Mouse (Mus musculus) intestine, embryonic 14.5 days (tissue): ENCODE data around the gene Col18a1. TPM values are rescaled to one million over a fixed set of nuclear protein-coding genes. Genes with fewer than 3 reads are reported as not detected.

Experiments used
- ATAC-seq: fragments of 200-750 bp; cut with Nextera tagmentation; replicated peaks from 2 replicates; pipeline ENCODE4 v1.8.0; 2017; ENCODE audit warnings: low read depth, moderate number of reproducible peaks, moderate TSS enrichment, moderate library complexity; ENCODE audit not compliant: low FRiP score, low TSS enrichment
- DNase-seq: peaks from one replicate; pipeline ENCODE4 v3.0.0-alpha.2; 2018; ENCODE audit warnings: low spot score
- H3K27ac ChIP-seq: fragments of 300-500 bp; sonication (generic); 2 replicates; pipeline ENCODE4 v1.5.1; 2014; ENCODE audit warnings: low read depth, mild to moderate bottlenecking, control low read depth
- H3K27me3 ChIP-seq: fragments of 300-500 bp; sonication (generic); replicated peaks from 2 replicates; pipeline ENCODE4 v1.6.1; 2014; ENCODE audit warnings: low read length, control low read depth; ENCODE audit not compliant: control insufficient read depth, insufficient read depth
- H3K36me3 ChIP-seq: fragments of 300-500 bp; sonication (generic); 2 replicates; pipeline ENCODE4 v1.6.1; 2014; ENCODE audit warnings: low read length, control low read depth; ENCODE audit not compliant: control insufficient read depth, insufficient read depth
- H3K4me1 ChIP-seq: fragments of 300-500 bp; sonication (generic); replicated peaks from 2 replicates; pipeline ENCODE4 v1.6.1; 2014; ENCODE audit warnings: low read length, control low read depth, mixed read lengths; ENCODE audit not compliant: control insufficient read depth, insufficient read depth
- H3K4me2 ChIP-seq: fragments of 300-500 bp; sonication (generic); 2 replicates; pipeline ENCODE4 v1.6.1; 2014; ENCODE audit warnings: low read length
- H3K4me3 ChIP-seq: fragments of 300-500 bp; sonication (generic); 2 replicates; pipeline ENCODE4 v1.5.1; 2014; ENCODE audit warnings: low read depth, low read length, control low read depth, mixed read lengths
- H3K9ac ChIP-seq: fragments of 300-500 bp; sonication (generic); 2 replicates; pipeline ENCODE4 v1.6.1; 2014; ENCODE audit warnings: mild to moderate bottlenecking, low read length
- H3K9me3 ChIP-seq: fragments of 300-500 bp; sonication (generic); 2 replicates; pipeline ENCODE4 v1.6.1; 2016; ENCODE audit warnings: low read length, control low read depth; ENCODE audit not compliant: control insufficient read depth
- WGBS: fragments of 180-500 bp; shearing (Covaris S2); extraction: QIAGEN DNeasy Blood & Tissue Kit; methylation state at CpG from one replicate; pipeline ENCODE4 v1.1.7; 2014; 5-methylcytosine and 5-hydroxymethylcytosine counted together
- polyA plus RNA-seq: library from polyadenylated mRNA; unstranded; fragments of >200 nt; fragmentation: Nextera tagmentation; extraction: Ambion mirVana; gene quantifications from 2 replicates; pipeline ENCODE4 v1.2.1, GENCODE M21; 2014

Col18a1 gene
- polyA plus RNA-seq, 1 experiment from 2014 or later: 58.2 TPM

DNA sequence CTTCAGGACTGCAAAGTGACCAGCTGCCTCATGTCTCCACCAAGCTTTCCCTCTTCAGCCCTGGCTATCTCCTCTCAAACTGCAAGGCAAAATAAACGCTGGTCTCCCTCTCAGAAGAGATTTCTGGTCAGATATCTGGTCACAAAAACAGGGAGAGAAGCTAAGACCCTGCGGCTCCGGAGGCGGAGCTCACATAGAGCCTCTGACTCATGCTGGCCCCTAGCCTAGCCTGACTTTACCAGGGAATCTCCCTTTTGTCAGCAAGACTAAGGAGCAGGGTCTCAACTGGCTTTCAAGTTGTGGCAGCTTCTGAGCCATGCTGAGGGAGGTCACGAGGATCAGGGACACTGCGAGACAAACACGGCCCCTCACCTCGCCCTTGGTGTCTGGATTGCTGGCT, 77.0 kb downstream of the Col18a1 start:
- Histone ChIP-seq H3K4me2 (no peak overlapping the region), H3K36me3 (no peaks in the 10 kb centered on the region), H3K4me3 (no peak overlapping the region), H3K9me3 (no peaks in the 10 kb centered on the region), H3K27ac (no peak overlapping the region), H3K27me3 (no peaks in the 10 kb centered on the region), H3K4me1 (peaks cover 3% of the 10 kb centered on the region; the same call in 1 of the 2 replicates), H3K9ac (no peak overlapping the region)
- ATAC-seq (no peak), DNase-seq (no peak)
- 54% methylated on average over 8 of the region's 8 CpGs for WGBS

DNA sequence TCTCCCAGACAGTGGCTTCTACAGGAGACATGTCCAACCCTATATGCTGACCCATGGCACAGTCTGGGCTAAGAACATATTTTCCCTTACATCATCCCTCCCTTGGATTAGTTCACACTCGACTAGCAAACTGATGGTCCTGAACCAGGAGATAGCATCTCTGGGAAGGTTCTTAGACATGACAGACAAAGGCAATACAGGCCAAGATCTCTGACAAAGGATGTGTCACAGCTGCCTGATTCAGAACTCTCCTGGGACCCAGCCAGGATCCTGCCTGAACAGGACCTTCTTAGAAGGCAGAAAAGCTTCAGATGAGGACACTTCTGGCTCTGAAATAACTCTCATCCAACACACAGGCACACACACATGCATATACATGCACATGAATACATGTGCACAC, 81.8 kb downstream of the Col18a1 start:
- no peak for ATAC-seq

GRCm38 (mm10) chr10:77082921-77083320, 83.4 kb downstream of the Col18a1 start:
- ATAC-seq: no peak
- Histone ChIP-seq H3K36me3 (no peaks in the 10 kb centered on the region), H3K27ac (no peak overlapping the region), H3K4me2 (no peak overlapping the region), H3K4me3 (no peak overlapping the region), H3K27me3 (no peaks in the 10 kb centered on the region), H3K9ac (no peak overlapping the region), H3K9me3 (no peaks in the 10 kb centered on the region), H3K4me1 (no peaks in the 10 kb centered on the region)
- 69% methylated on average over 5 of the region's 5 CpGs for WGBS
- DNase-seq: no peak

More for the DNA sequence above, 81.8 kb downstream of the Col18a1 start:
- Histone ChIP-seq H3K4me3 (no peak overlapping the region), H3K9me3 (no peaks in the 10 kb centered on the region), H3K9ac (no peak overlapping the region), H3K36me3 (no peaks in the 10 kb centered on the region), H3K27ac (no peak overlapping the region), H3K27me3 (no peaks in the 10 kb centered on the region), H3K4me2 (no peak overlapping the region), H3K4me1 (peaks cover 2% of the 10 kb centered on the region; the same call in 1 of the 2 replicates)
- DNase-seq: no peak
- WGBS: 54% methylated on average over 1 of the region's 1 CpGs

DNA sequence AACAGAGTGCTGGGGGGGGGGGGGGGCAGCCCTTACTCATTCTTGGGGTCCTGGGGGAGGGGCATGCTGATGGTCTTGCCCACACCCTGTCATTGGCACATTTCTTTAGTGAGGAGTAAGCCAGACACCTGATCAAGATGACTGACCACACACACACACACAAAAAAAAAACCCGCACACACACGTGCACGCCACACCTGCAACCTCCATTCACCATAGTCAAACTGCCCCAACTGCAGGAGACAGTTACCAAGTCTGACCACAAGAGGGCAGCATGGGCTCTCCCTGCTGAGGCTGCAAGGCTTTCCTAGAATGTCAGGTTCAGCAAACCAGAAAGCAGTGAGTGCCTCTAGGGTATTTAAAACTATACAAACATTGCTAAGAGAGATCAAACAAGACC, 83.9 kb downstream of the Col18a1 start:
- H3K27ac ChIP-seq: no peak overlapping the region
- H3K4me2 ChIP-seq: no peak overlapping the region
- peak; percentile 92 for DNase-seq
- H3K27me3 ChIP-seq: no peaks in the 10 kb centered on the region
- no peak for ATAC-seq
- H3K9ac ChIP-seq: no peak overlapping the region
- no peaks in the 10 kb centered on the region for H3K9me3 ChIP-seq
- H3K4me1 ChIP-seq: no peaks in the 10 kb centered on the region
- H3K4me3 ChIP-seq: no peak overlapping the region
- WGBS: 23% methylated on average over 3 of the region's 3 CpGs
- H3K36me3 ChIP-seq: no peaks in the 10 kb centered on the region

DNA sequence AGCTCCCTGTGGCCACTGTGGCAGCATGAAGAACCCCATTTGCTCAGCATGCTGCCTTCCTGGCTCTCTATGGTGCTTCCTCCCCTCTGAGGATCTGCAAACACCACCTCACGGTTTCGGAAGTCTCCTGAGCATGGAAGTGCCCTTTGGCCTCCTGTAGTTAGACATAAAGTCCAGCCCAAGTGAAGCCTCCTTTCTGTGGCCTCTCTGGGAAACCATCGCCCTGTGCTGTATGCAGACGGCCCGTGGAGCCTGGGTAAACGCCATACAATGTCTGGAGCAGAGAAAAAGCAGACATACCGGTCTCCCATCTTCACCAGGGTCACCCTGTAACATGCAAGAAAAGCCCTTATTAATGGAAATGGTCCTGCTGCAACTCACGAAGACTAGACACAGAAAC, 87.4 kb downstream of the Col18a1 start:
- Histone ChIP-seq H3K4me1 (no peaks in the 10 kb centered on the region), H3K27ac (no peak overlapping the region), H3K4me2 (no peak overlapping the region), H3K9ac (no peak overlapping the region), H3K4me3 (no peak overlapping the region), H3K9me3 (no peaks in the 10 kb centered on the region), H3K27me3 (no peaks in the 10 kb centered on the region), H3K36me3 (no peaks in the 10 kb centered on the region)
- DNase-seq (no peak), ATAC-seq (no peak)
- 53% methylated on average over 8 of the region's 8 CpGs for WGBS

GRCm38 (mm10) chr10:77078456-77078855, 87.9 kb downstream of the Col18a1 start:
- H3K27me3 ChIP-seq: no peaks in the 10 kb centered on the region
- no peaks in the 10 kb centered on the region for H3K4me1 ChIP-seq
- no peak overlapping the region for H3K27ac ChIP-seq
- no peak for DNase-seq
- H3K9me3 ChIP-seq: no peaks in the 10 kb centered on the region
- no peak overlapping the region for H3K4me2 ChIP-seq
- H3K36me3 ChIP-seq: no peaks in the 10 kb centered on the region
- no peak overlapping the region for H3K4me3 ChIP-seq
- 94% methylated on average over 4 of the region's 4 CpGs for WGBS
- H3K9ac ChIP-seq: no peak overlapping the region
- ATAC-seq: no peak

DNA sequence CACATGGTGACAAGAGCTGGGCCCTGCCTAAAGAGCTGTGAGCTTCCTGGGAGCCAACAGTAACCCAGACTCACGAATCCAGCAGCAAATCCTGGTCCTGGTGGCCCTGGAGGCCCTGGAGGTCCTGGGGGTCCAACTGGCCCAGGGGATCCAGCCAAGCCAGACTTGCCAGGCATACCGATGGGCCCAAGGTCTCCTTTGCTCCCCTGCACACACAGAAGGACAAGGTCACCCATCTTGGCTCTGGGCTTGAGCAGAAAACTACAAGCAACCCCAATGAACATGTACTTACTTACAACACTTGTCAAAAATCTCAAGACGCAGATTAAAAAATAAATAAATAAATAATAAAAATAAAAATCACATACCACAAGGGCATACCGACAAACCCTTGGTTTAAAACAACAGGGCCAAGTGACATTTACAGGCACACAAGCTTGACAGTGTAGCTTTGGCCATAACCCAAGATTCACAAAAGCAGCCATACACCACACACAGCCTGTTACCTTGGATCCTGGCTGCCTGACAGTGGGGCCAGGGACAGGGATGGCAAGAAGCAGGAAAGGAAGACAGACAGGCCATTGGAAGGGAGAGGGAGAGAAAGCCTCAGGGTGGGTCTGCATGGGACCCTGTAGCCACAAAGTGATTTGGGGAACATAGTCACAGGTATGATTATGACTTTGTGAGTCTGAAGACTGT, 91.9 kb downstream of the Col18a1 start:
- no peaks in the 10 kb centered on the region for H3K4me1 ChIP-seq
- no peak overlapping the region for H3K4me2 ChIP-seq
- H3K27me3 ChIP-seq: no peaks in the 10 kb centered on the region
- ATAC-seq: no peak
- H3K9ac ChIP-seq: no peak overlapping the region
- no peaks in the 10 kb centered on the region for H3K9me3 ChIP-seq
- H3K36me3 ChIP-seq: no peaks in the 10 kb centered on the region
- H3K4me3 ChIP-seq: no peak overlapping the region
- H3K27ac ChIP-seq: no peak overlapping the region
- WGBS: 89% methylated on average over 4 of the region's 4 CpGs
- DNase-seq: no peak

DNA sequence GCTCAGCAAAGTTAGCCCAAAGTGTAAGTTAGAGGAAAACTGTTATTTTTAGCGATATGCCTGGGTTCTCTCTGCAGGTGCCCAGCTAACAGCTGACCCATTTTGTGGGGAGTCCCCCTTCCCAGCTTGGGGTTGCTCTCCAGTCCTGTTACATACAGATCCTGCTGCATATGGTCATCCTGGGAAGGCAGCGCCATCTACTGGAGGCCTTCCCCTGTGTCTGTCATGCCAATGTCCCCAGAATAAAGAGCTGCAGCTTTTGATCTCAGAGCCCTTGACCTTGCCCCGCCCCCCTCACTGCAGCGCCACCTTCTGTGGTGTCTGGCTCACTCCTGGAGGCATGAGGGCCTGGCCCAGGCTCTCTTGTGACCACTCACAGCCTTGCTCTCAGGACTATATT, 96.3 kb downstream of the Col18a1 start:
- H3K36me3 ChIP-seq: no peaks in the 10 kb centered on the region

GRCm38 (mm10) chr10:77068469-77068868, 97.9 kb downstream of the Col18a1 start:
- no peaks in the 10 kb centered on the region for H3K36me3 ChIP-seq
- no peak overlapping the region for H3K4me2 ChIP-seq
- no peaks in the 10 kb centered on the region for H3K4me1 ChIP-seq
- ATAC-seq (no peak), DNase-seq (no peak)
- no peak overlapping the region for H3K27ac ChIP-seq
- no peak overlapping the region for H3K9ac ChIP-seq
- WGBS: 91% methylated on average over 7 of the region's 7 CpGs
- H3K27me3 ChIP-seq: no peaks in the 10 kb centered on the region
- no peaks in the 10 kb centered on the region for H3K9me3 ChIP-seq
- no peak overlapping the region for H3K4me3 ChIP-seq

More for the DNA sequence above, 96.3 kb downstream of the Col18a1 start:
- no peak overlapping the region for H3K4me2 ChIP-seq
- H3K9me3 ChIP-seq: no peaks in the 10 kb centered on the region
- no peak for ATAC-seq
- peak; percentile 78 for DNase-seq
- WGBS: 53% methylated on average over 4 of the region's 4 CpGs
- H3K27ac ChIP-seq: no peak overlapping the region
- H3K9ac ChIP-seq: no peak overlapping the region
- H3K4me1 ChIP-seq: no peaks in the 10 kb centered on the region
- H3K4me3 ChIP-seq: no peak overlapping the region
- H3K27me3 ChIP-seq: no peaks in the 10 kb centered on the region
